ENCODE assay signal across 8 mouse cellular contexts in genomic region chr2:129904753-129905152, GRCm38 (mm10).
DNase-seq lines count a peak whose midpoint lies in the region; ATAC-seq and TF ChIP-seq lines count a peak whose summit lies in the region.

No protein-coding gene starts in this region.

- no peak for ATAC-seq in cerebellum, adult (ENCODE audit: insufficient number of reproducible peaks, low FRiP score, low TSS enrichment)
- peak; percentile 58; the same call in 1 of the 2 replicates for ATAC-seq in lung, embryonic 14.5 days (ENCODE audit: insufficient read depth)
- ATAC-seq in kidney, embryonic 16.5 days (ENCODE audit: low FRiP score, low TSS enrichment) = peak; percentile 74; the same call in 1 of the 2 replicates

- no peak for TF ChIP-seq POLR2A in cerebellum, adult 2 months (IDR thresholded peaks at IDR 0.05; ENCODE audit: borderline replicate concordance, insufficient read depth, low read length)
- no peak for TF ChIP-seq POLR2A in brain, embryonic 14.5 days (IDR thresholded peaks at IDR 0.05; ENCODE audit: borderline replicate concordance, extremely low read depth, insufficient read depth, insufficient read length, poor library complexity, severe bottlenecking)

- H3K27me3 ChIP-seq in cerebellum, adult 2 months (ENCODE audit: control insufficient read depth, insufficient read depth, low read length) = no peaks in the 10 kb centered on the region
- no peaks in the 10 kb centered on the region for H3K27me3 ChIP-seq in lung, embryonic 14.5 days (ENCODE audit: insufficient read depth, low read length)
- H3K27me3 ChIP-seq in kidney, embryonic 16.5 days (ENCODE audit: insufficient read depth, low read length) = no peaks in the 10 kb centered on the region

- TF ChIP-seq CTCF in cerebellum, adult 2 months (IDR thresholded peaks at IDR 0.05; ENCODE audit: borderline replicate concordance, insufficient read depth, low read depth, low read length) = peak; percentile 46; the same call in 1 of the 2 replicates
- peak; percentile 72 for TF ChIP-seq CTCF in lung, embryonic 14.5 days (IDR thresholded peaks at IDR 0.05; ENCODE audit: low read depth)
- TF ChIP-seq CTCF in brain, embryonic 14.5 days (IDR thresholded peaks at IDR 0.05; ENCODE audit: borderline replicate concordance, extremely low read depth, insufficient read depth, insufficient read length) = peak; percentile 57; the same call in 1 of the 2 replicates

- no peaks in the 10 kb centered on the region for H3K36me3 ChIP-seq in lung, embryonic 14.5 days (ENCODE audit: insufficient read depth)
- no peaks in the 10 kb centered on the region for H3K36me3 ChIP-seq in kidney, embryonic 16.5 days (ENCODE audit: insufficient read depth, low read length)

- peaks cover 3% of the 10 kb centered on the region; the same call in 1 of the 2 replicates for H3K4me1 ChIP-seq in cerebellum, adult 2 months (ENCODE audit: control insufficient read depth, insufficient read depth, low read length)
- no peaks in the 10 kb centered on the region for H3K4me1 ChIP-seq in lung, embryonic 14.5 days (ENCODE audit: insufficient read depth)
- peaks cover 7% of the 10 kb centered on the region; the same call in 1 of the 2 replicates for H3K4me1 ChIP-seq in kidney, embryonic 16.5 days (ENCODE audit: insufficient read depth, low read length)

- H3K9ac ChIP-seq in lung, embryonic 14.5 days = no peak overlapping the region
- H3K9ac ChIP-seq in kidney, embryonic 16.5 days (replicated peaks; ENCODE audit: low read length) = no peak overlapping the region

- 29% methylated on average over 7 of the region's 7 CpGs for WGBS in cerebellum, adult 2 months
- 40% methylated on average over 7 of the region's 7 CpGs for WGBS in lung, embryonic 14.5 days
- 36% methylated on average over 7 of the region's 7 CpGs for WGBS in kidney, embryonic 16.5 days

- H3K4me3 ChIP-seq in cerebellum, adult 2 months (replicated peaks; ENCODE audit: insufficient read depth, low read depth, low read length) = no peak overlapping the region
- no peak overlapping the region for H3K4me3 ChIP-seq in lung, embryonic 14.5 days (ENCODE audit: low read depth, low read length)
- no peak overlapping the region for H3K4me3 ChIP-seq in kidney, embryonic 16.5 days (ENCODE audit: low read length)

- no peak overlapping the region for H3K27ac ChIP-seq in cerebellum, adult 2 months (ENCODE audit: insufficient read depth, low read length)
- H3K27ac ChIP-seq in lung, embryonic 14.5 days (ENCODE audit: low read depth) = no peak overlapping the region
- H3K27ac ChIP-seq in kidney, embryonic 16.5 days (ENCODE audit: low read length) = no peak overlapping the region

- H3K4me2 ChIP-seq in lung, embryonic 14.5 days = no peak overlapping the region
- no peak overlapping the region for H3K4me2 ChIP-seq in kidney, embryonic 16.5 days (replicated peaks; ENCODE audit: low read depth, low read length)

- peak in 1 of 2 experiments; percentile 27 for DNase-seq in cerebellum, adult 2 months
- DNase-seq in lung, embryonic 14.5 days = peak; percentile 57
- no peak for DNase-seq in lung, adult 18-20 months
- DNase-seq in brain, embryonic 14.5 days (ENCODE audit: low read depth) = peak; percentile 71
- peak; percentile 3 for DNase-seq in naive thymus-derived CD4-positive, alpha-beta T cell, adult 2 months (ENCODE audit: low read depth)
- no peak for DNase-seq in MN1 (ENCODE audit: low spot score)

- no peaks in the 10 kb centered on the region for H3K9me3 ChIP-seq in lung, embryonic 14.5 days (ENCODE audit: low read depth, low read length)
- no peaks in the 10 kb centered on the region for H3K9me3 ChIP-seq in kidney, embryonic 16.5 days (ENCODE audit: low read length)

Comparison
In these comparisons a context has a peak if more than half of its experiments do, and no peak if none do; other contexts are left out.
1. DNase-seq: peak in lung, embryonic 14.5 days (single experiment), brain, embryonic 14.5 days (single experiment) and naive thymus-derived CD4-positive, alpha-beta T cell, adult 2 months (single experiment); none in lung, adult 18-20 months (0 of 2) and MN1 (single experiment).
2. Peak in every context shown above with its lines, with median percentiles within 50 percentile points of each other: CTCF ChIP-seq.